Mouse (Mus musculus) right cerebral cortex, adult 18-20 months (tissue): ENCODE measurements around the gene Sh2d7.
"Not testable (repeated sequence)": the region's sequence is repeated elsewhere in the genome, so short reads cannot be mapped to it uniquely, and the experiment has no call there.

Source experiments
- DNase-seq: peaks from one replicate; pipeline ENCODE4 v3.0.0; 2022; ENCODE audit warnings: mixed read lengths

Gene Sh2d7

DNA sequence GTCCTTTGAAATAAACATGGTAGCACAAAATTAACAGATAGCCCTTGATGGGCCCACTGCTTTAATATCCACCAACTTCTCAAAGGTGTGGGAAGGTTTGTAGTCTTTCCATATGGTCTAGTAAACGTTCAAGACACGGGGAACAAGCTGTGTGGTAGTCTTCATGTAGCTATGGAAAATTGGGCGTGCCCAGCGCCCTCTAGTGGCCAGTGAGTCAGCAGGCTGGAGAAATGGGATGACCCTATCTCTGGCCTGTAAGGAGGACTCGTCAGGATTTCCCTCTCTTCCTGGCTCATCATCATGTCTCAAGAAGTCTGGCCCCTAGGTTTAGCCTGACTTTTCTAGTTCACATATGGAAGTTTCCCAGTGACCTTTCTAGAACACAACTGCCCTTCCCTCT, 8.8 kb downstream of the Sh2d7 start:
- DNase-seq: peak; percentile 54

GRCm38 (mm10) chr9:54549433-54549832, 10.6 kb downstream of the Sh2d7 start:
- DNase-seq: no peak

- peak; percentile 53 for DNase-seq
Measured at GRCm38 (mm10) chr9:54552409-54552808, 13.6 kb downstream of the Sh2d7 start.

- no peak for DNase-seq
Measured at GRCm38 (mm10) chr9:54555044-54555443, 16.3 kb downstream of the Sh2d7 start.

GRCm38 (mm10) chr9:54558731-54559130, 19.9 kb downstream of the Sh2d7 start:
- no peak for DNase-seq

- peak; percentile 73 for DNase-seq
Measured at GRCm38 (mm10) chr9:54559771-54560471, 21.1 kb downstream of the Sh2d7 start, which contains the start of gene Cib2. Gene Cib2, minus strand, starts transcription at chr9:54560218.

DNA sequence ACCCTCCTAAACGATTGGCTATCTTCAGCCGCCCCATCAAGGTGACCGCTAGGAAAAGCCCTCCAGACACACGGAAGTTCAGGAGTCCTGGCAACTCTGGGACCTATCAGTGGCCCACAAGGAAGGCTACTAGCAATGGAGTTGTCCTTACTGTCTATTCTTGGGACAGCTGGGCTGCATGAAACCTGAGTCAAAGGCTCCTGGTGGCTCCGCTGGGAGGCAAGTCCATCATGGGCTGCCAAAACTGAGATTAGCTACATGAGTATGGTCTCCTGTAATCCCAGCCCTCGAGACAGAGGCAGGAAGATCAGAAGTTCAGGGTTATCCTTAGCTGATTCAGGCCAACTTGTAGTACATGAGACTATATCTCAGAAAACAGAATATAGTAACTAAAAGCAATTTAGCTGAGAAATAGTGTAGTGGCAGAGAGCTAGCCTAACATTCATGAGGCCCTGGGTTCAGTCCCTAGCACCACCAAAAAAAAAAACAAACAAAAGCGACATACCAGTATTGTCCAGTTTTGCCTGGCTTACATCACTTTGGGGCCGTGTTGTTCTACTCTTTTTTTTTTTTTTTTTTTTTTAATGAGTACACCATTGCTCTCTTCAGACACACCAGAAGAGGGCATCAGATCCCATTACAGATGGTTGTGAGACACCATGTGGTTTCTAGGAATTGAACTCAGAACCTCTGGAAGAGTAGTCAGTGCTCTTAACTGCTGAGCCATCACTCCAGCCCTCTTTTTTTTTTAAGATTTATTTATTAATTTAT, 22.2 kb downstream of the Sh2d7 start:
- DNase-seq: no peak

DNA sequence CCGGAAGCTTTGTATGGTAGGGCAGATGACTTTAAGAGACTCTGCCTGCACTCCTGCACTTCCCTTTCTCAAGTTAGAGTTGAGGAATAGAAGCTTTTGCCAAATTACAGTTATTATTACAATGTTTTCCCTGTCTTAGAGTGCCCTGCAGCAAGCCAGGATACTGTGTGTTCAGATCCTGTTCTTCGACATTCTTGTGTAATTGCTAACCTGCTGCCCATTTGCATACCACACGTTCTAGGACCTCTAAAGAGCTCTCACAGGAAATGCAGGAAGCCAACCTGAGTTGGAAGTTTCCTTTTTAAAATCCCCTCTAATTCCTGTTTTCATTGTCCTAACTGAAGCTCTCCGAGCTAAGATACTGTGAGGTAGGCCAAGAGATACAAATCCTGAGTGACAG, 28.2 kb downstream of the Sh2d7 start:
- no peak for DNase-seq

- DNase-seq: no peak
Measured at GRCm38 (mm10) chr9:54568732-54569131, 29.9 kb downstream of the Sh2d7 start.

GRCm38 (mm10) chr9:54571130-54571839, 32.5 kb downstream of the Sh2d7 start:
- DNase-seq: no peak

- no peak for DNase-seq
Measured at GRCm38 (mm10) chr9:54583712-54584111, 44.9 kb downstream of the Sh2d7 start.

DNA sequence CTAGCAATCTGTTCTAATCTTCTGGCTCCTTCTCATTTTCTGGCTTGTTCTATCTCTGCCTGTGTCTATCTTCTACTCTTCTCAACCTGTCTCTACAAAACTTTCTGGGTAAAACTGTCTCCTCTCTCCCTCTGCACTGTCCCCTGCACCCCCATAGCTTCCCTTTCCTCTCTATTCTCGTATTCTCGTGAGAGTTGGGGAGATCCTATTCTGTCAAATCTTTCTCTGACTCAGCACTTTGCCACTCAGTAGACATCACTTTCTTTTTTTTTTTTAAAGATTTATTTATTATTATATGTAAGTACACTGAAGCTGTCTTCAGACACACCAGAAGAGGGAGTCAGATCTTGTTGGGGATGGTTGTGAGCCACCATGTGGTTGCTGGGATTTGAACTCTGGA, 45.3 kb downstream of the Sh2d7 start:
- not testable (repeated sequence) for DNase-seq

DNA sequence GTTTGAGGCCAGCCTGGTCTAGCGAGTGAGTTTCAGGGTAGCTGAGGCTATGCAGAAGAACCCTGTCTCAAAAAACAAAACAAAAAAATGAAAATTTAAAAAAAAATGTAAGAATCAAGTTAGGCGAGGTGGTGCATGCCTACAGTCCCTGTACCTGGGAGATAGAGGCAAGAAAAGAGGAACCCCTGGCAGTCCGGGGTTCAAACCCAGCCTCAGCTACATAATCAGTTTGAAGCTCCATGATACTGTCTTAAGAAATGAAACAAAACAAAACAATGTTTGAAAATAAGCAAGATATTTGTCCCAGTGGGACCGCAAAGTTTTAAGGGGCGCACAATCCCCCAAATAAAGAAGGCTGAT, 47.0 kb downstream of the Sh2d7 start:
- DNase-seq: no peak

DNA sequence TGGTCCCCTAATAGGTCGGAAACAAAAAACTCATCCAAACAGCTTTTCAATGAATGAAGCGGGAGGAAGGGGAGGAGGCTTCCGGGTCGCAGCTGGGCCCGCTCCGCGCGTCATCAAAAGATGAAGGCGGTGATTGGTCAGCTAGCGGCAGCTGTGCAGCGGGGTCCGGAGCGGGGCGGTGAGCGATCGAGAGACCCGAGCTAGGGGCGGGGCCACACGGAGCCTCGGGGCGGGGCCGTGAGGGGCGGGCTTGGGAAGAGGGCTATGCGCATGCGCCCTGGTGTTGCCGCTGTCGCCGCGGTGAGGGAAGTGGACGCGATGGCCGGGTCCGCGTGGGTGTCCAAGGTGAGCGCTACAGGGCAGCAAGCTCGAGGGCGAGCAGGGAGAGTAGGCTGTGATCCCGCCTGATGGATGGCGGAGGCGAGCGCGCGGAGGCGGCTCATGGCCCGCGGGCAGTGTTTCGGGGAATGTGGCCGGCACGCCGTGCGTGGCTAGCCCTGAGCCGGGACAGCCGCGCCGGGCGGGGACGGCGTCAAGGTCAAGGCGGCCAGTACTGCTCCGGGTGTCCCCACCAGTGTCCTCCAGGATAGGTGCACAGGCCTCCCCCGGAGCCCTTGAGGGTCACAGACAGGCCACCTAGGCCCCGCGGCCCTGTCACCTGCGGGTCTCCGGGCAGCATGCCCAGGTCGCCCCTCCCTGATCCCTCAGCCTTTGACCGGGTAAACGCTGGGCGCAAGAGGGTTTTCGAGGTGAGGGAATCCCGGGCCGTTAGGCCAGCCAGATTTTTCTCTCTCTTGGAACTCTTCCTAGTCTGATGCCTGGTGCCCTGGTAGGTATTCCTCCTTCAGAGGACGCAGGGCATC, 47.6 kb downstream of the Sh2d7 start, which contains the start of gene Idh3a:
TSS of gene Idh3a (plus strand) at position 136 of the 863 bp plus-strand sequence.
- peak; percentile 98 for DNase-seq

GRCm38 (mm10) chr9:54587863-54588262, 49.1 kb downstream of the Sh2d7 start:
- DNase-seq: no peak

GRCm38 (mm10) chr9:54593652-54594051, 54.9 kb downstream of the Sh2d7 start:
- not testable (repeated sequence) for DNase-seq
